Mouse (Mus musculus) heart, adult 2 months (tissue): ENCODE results near the gene A030003K21Rik.

Source experiments
- CTCF ChIP-seq: fragments of 200-600 bp; IDR thresholded peaks from 2 replicates; pipeline ENCODE4 v1.8.1; 2022; ENCODE audit warnings: antibody characterized with exemption, mild to moderate bottlenecking, moderate library complexity
- EP300 ChIP-seq: fragments of 200-500 bp; IDR thresholded peaks from 2 replicates; pipeline ENCODE4 v1.6.1; 2011; ENCODE audit warnings: low read depth, low read length, control low read depth; ENCODE audit not compliant: insufficient read depth
- POLR2A ChIP-seq: fragments of 200-500 bp; IDR thresholded peaks from 2 replicates; pipeline ENCODE4 v1.6.1; 2011; ENCODE audit warnings: mild to moderate bottlenecking, low read depth, low read length, control low read depth; ENCODE audit not compliant: insufficient read depth

- TF ChIP-seq CTCF (peak; percentile 29), POLR2A (no peak), EP300 (no peak)
Measured at GRCm38 (mm10) chr1:82973244-82973643, 30.1 kb upstream of the A030003K21Rik start.
